Mouse (Mus musculus) testis, adult 2 months (tissue): ENCODE measurements around the gene 1700061G19Rik.

ENCODE experiments used
- CTCF ChIP-seq: fragments of 200-500 bp; IDR thresholded peaks from 2 replicates; pipeline ENCODE4 v1.5.1; 2012; ENCODE audit warnings: low read depth, mild to moderate bottlenecking, inconsistent platforms, low read length, moderate library complexity; ENCODE audit not compliant: control insufficient read depth, insufficient read depth, insufficient replicate concordance
- POLR2A ChIP-seq: fragments of 200-500 bp; IDR thresholded peaks from 2 replicates; pipeline ENCODE4 v1.6.1; 2012; ENCODE audit warnings: low read depth, mild to moderate bottlenecking, inconsistent platforms, low read length, moderate library complexity; ENCODE audit not compliant: control insufficient read depth

GRCm38 (mm10) chr17:56866071-56866470, 9.2 kb upstream of the 1700061G19Rik start:
- TF ChIP-seq CTCF, result no peak
- no peak for TF ChIP-seq POLR2A
